Mouse (Mus musculus) liver, embryonic 14.5 days (tissue): ENCODE data around the gene Hist1h2bg.

ENCODE experiments used
- CTCF ChIP-seq: IDR thresholded peaks from 2 replicates; pipeline ENCODE4 v1.5.1; 2016; ENCODE audit warnings: antibody characterized with exemption, low read depth, control low read depth
- EP300 ChIP-seq: IDR thresholded peaks from 2 replicates; pipeline ENCODE4 v1.6.1; 2016; ENCODE audit warnings: antibody characterized with exemption, low read depth

- TF ChIP-seq CTCF: no peak
- TF ChIP-seq EP300: peak; percentile 18; the same call in 1 of the 2 replicates
These were observed 34.9 kb upstream of the Hist1h2bg start for GRCm38 (mm10) chr13:23536076-23536822.
